Mouse (Mus musculus): ENCODE measurements around the gene Smg9. TPM values are rescaled to one million over a fixed set of nuclear protein-coding genes. Genes with fewer than 3 reads are reported as not detected.

Smg9 gene
- polyA plus RNA-seq, 1 experiment from 2014 or later, result 24.6 TPM

- Histone ChIP-seq H3K9ac (ENCODE audit: low read length) (no peak overlapping the region), H3K4me3 (ENCODE audit: low read length) (no peak overlapping the region), H3K9me3 (ENCODE audit: control insufficient read depth, low read length) (no peaks in the 10 kb centered on the region), H3K4me1 (replicated peaks; ENCODE audit: control insufficient read depth, insufficient read depth, low read length) (no peaks in the 10 kb centered on the region), H3K36me3 (ENCODE audit: control insufficient read depth, insufficient read depth, low read length) (no peaks in the 10 kb centered on the region), H3K27me3 (ENCODE audit: control insufficient read depth, insufficient read depth, low read depth, low read length) (no peaks in the 10 kb centered on the region), H3K4me2 (ENCODE audit: low read depth, low read length) (no peak overlapping the region), H3K27ac (ENCODE audit: low read length) (no peak overlapping the region)
- 6% methylated on average over 11 of the region's 11 CpGs for WGBS
- peak; percentile 36; the same call in 1 of the 2 replicates for ATAC-seq (ENCODE audit: low read depth)
These were observed 14.6 kb upstream of the Smg9 start for GRCm38 (mm10) chr7:24384827-24385226.

GRCm38 (mm10) chr7:24387059-24387556, 12.3 kb upstream of the Smg9 start:
- Histone ChIP-seq H3K27ac (ENCODE audit: low read length) (no peak overlapping the region), H3K9ac (ENCODE audit: low read length) (no peak overlapping the region), H3K9me3 (ENCODE audit: control insufficient read depth, low read length) (no peaks in the 10 kb centered on the region), H3K36me3 (ENCODE audit: control insufficient read depth, insufficient read depth, low read length) (no peaks in the 10 kb centered on the region), H3K27me3 (ENCODE audit: control insufficient read depth, insufficient read depth, low read depth, low read length) (no peaks in the 10 kb centered on the region), H3K4me2 (ENCODE audit: low read depth, low read length) (no peak overlapping the region), H3K4me3 (ENCODE audit: low read length) (no peak overlapping the region), H3K4me1 (replicated peaks; ENCODE audit: control insufficient read depth, insufficient read depth, low read length) (peaks cover 4% of the 10 kb centered on the region)
- ATAC-seq (ENCODE audit: low read depth), result no peak
- WGBS, result 69% methylated on average over 10 of the region's 10 CpGs

- Histone ChIP-seq H3K27me3 (ENCODE audit: control insufficient read depth, insufficient read depth, low read depth, low read length) (no peaks in the 10 kb centered on the region), H3K4me1 (replicated peaks; ENCODE audit: control insufficient read depth, insufficient read depth, low read length) (peaks cover 4% of the 10 kb centered on the region), H3K4me3 (ENCODE audit: low read length) (no peak overlapping the region), H3K36me3 (ENCODE audit: control insufficient read depth, insufficient read depth, low read length) (no peaks in the 10 kb centered on the region), H3K27ac (ENCODE audit: low read length) (no peak overlapping the region), H3K4me2 (ENCODE audit: low read depth, low read length) (no peak overlapping the region), H3K9me3 (ENCODE audit: control insufficient read depth, low read length) (no peaks in the 10 kb centered on the region), H3K9ac (ENCODE audit: low read length) (no peak overlapping the region)
- 60% methylated on average over 13 of the region's 13 CpGs for WGBS
- no peak for ATAC-seq (ENCODE audit: low read depth)
These were observed 9.8 kb upstream of the Smg9 start for GRCm38 (mm10) chr7:24389516-24390187.

GRCm38 (mm10) chr7:24390512-24390911, 8.9 kb upstream of the Smg9 start:
- Histone ChIP-seq H3K9ac (ENCODE audit: low read length) (no peak overlapping the region), H3K4me2 (ENCODE audit: low read depth, low read length) (no peak overlapping the region), H3K27ac (ENCODE audit: low read length) (no peak overlapping the region), H3K4me3 (ENCODE audit: low read length) (no peak overlapping the region), H3K9me3 (ENCODE audit: control insufficient read depth, low read length) (no peaks in the 10 kb centered on the region), H3K36me3 (ENCODE audit: control insufficient read depth, insufficient read depth, low read length) (no peaks in the 10 kb centered on the region), H3K4me1 (replicated peaks; ENCODE audit: control insufficient read depth, insufficient read depth, low read length) (peaks cover 4% of the 10 kb centered on the region), H3K27me3 (ENCODE audit: control insufficient read depth, insufficient read depth, low read depth, low read length) (no peaks in the 10 kb centered on the region)
- WGBS, result 53% methylated on average over 7 of the region's 7 CpGs
- ATAC-seq (ENCODE audit: low read depth), result no peak

GRCm38 (mm10) chr7:24391077-24391476, 8.3 kb upstream of the Smg9 start:
- Histone ChIP-seq H3K4me1 (replicated peaks; ENCODE audit: control insufficient read depth, insufficient read depth, low read length) (peaks cover 4% of the 10 kb centered on the region), H3K27ac (ENCODE audit: low read length) (no peak overlapping the region), H3K27me3 (ENCODE audit: control insufficient read depth, insufficient read depth, low read depth, low read length) (no peaks in the 10 kb centered on the region), H3K9ac (ENCODE audit: low read length) (no peak overlapping the region), H3K9me3 (ENCODE audit: control insufficient read depth, low read length) (no peaks in the 10 kb centered on the region), H3K4me3 (ENCODE audit: low read length) (no peak overlapping the region), H3K4me2 (ENCODE audit: low read depth, low read length) (no peak overlapping the region; the same call in 1 of the 2 replicates), H3K36me3 (ENCODE audit: control insufficient read depth, insufficient read depth, low read length) (no peaks in the 10 kb centered on the region)
- WGBS, result 12% methylated on average over 5 of the region's 5 CpGs
- peak; percentile 70 for ATAC-seq (ENCODE audit: low read depth)

GRCm38 (mm10) chr7:24391687-24392086, 7.7 kb upstream of the Smg9 start:
- H3K27me3 ChIP-seq (ENCODE audit: control insufficient read depth, insufficient read depth, low read depth, low read length), result no peaks in the 10 kb centered on the region
- no peak overlapping the region for H3K27ac ChIP-seq (ENCODE audit: low read length)
- H3K4me2 ChIP-seq (ENCODE audit: low read depth, low read length), result no peak overlapping the region
- no peaks in the 10 kb centered on the region for H3K36me3 ChIP-seq (ENCODE audit: control insufficient read depth, insufficient read depth, low read length)
- no peak overlapping the region for H3K4me3 ChIP-seq (ENCODE audit: low read length)
- 64% methylated on average over 2 of the region's 2 CpGs for WGBS
- H3K4me1 ChIP-seq (replicated peaks; ENCODE audit: control insufficient read depth, insufficient read depth, low read length), result peaks cover 4% of the 10 kb centered on the region
- ATAC-seq (ENCODE audit: low read depth), result no peak
- no peak overlapping the region for H3K9ac ChIP-seq (ENCODE audit: low read length)
- H3K9me3 ChIP-seq (ENCODE audit: control insufficient read depth, low read length), result no peaks in the 10 kb centered on the region

GRCm38 (mm10) chr7:24394054-24394453, 5.4 kb upstream of the Smg9 start:
- Histone ChIP-seq H3K9ac (ENCODE audit: low read length) (no peak overlapping the region), H3K27ac (ENCODE audit: low read length) (no peak overlapping the region), H3K27me3 (ENCODE audit: control insufficient read depth, insufficient read depth, low read depth, low read length) (no peaks in the 10 kb centered on the region), H3K4me2 (ENCODE audit: low read depth, low read length) (no peak overlapping the region), H3K9me3 (ENCODE audit: control insufficient read depth, low read length) (no peaks in the 10 kb centered on the region), H3K4me3 (ENCODE audit: low read length) (no peak overlapping the region), H3K4me1 (replicated peaks; ENCODE audit: control insufficient read depth, insufficient read depth, low read length) (peaks cover 6% of the 10 kb centered on the region), H3K36me3 (ENCODE audit: control insufficient read depth, insufficient read depth, low read length) (no peaks in the 10 kb centered on the region)
- WGBS, result 82% methylated on average over 2 of the region's 3 CpGs
- ATAC-seq (ENCODE audit: low read depth), result no peak

- no peaks in the 10 kb centered on the region for H3K36me3 ChIP-seq (ENCODE audit: control insufficient read depth, insufficient read depth, low read length)
- H3K4me1 ChIP-seq (replicated peaks; ENCODE audit: control insufficient read depth, insufficient read depth, low read length), result peaks cover 6% of the 10 kb centered on the region
- H3K4me2 ChIP-seq (ENCODE audit: low read depth, low read length), result no peak overlapping the region
- no peak overlapping the region for H3K27ac ChIP-seq (ENCODE audit: low read length)
- H3K9me3 ChIP-seq (ENCODE audit: control insufficient read depth, low read length), result no peaks in the 10 kb centered on the region
- H3K27me3 ChIP-seq (ENCODE audit: control insufficient read depth, insufficient read depth, low read depth, low read length), result no peaks in the 10 kb centered on the region
- no peak overlapping the region for H3K4me3 ChIP-seq (ENCODE audit: low read length)
- ATAC-seq (ENCODE audit: low read depth), result no peak
- 69% methylated on average over 15 of the region's 15 CpGs for WGBS
- no peak overlapping the region for H3K9ac ChIP-seq (ENCODE audit: low read length)
These were observed 4.8 kb upstream of the Smg9 start for GRCm38 (mm10) chr7:24394475-24395161.

GRCm38 (mm10) chr7:24396832-24397231, 2.6 kb upstream of the Smg9 start:
- no peak overlapping the region for H3K4me2 ChIP-seq (ENCODE audit: low read depth, low read length)
- no peaks in the 10 kb centered on the region for H3K9me3 ChIP-seq (ENCODE audit: control insufficient read depth, low read length)
- peaks cover 2% of the 10 kb centered on the region; the same call in 1 of the 2 replicates for H3K4me1 ChIP-seq (replicated peaks; ENCODE audit: control insufficient read depth, insufficient read depth, low read length)
- H3K36me3 ChIP-seq (ENCODE audit: control insufficient read depth, insufficient read depth, low read length), result no peaks in the 10 kb centered on the region
- no peaks in the 10 kb centered on the region for H3K27me3 ChIP-seq (ENCODE audit: control insufficient read depth, insufficient read depth, low read depth, low read length)
- no peak overlapping the region for H3K4me3 ChIP-seq (ENCODE audit: low read length)
- H3K27ac ChIP-seq (ENCODE audit: low read length), result no peak overlapping the region
- no peak overlapping the region for H3K9ac ChIP-seq (ENCODE audit: low read length)
- 54% methylated on average over 11 of the region's 11 CpGs for WGBS
- no peak for ATAC-seq (ENCODE audit: low read depth)

All from lung, embryonic 16.5 days (tissue).